Mouse (Mus musculus) liver, embryonic 15.5 days (tissue): Measurements from ENCODE around the gene Mosmo. TPM values are rescaled to one million over a fixed set of nuclear protein-coding genes. Genes with fewer than 3 reads are reported as not detected.
A peak's percentile ranks its signal among the peaks of the same experiment; 100 is the strongest.

Experiments
- ATAC-seq: fragments of 200-750 bp; cut with Nextera tagmentation; 2 replicates; pipeline ENCODE4 v1.8.0; 2017; ENCODE audit warnings: moderate number of reproducible peaks, mild to moderate bottlenecking, moderate library complexity; ENCODE audit not compliant: insufficient read depth
- H3K27ac ChIP-seq: fragments of 300-500 bp; sonication (generic); replicated peaks from 2 replicates; pipeline ENCODE4 v1.5.1; 2015; ENCODE audit warnings: mild to moderate bottlenecking, inconsistent platforms
- H3K27me3 ChIP-seq: fragments of 300-500 bp; sonication (generic); 2 replicates; pipeline ENCODE4 v1.6.1; 2015; ENCODE audit warnings: mild to moderate bottlenecking, inconsistent platforms
- H3K36me3 ChIP-seq: fragments of 300-500 bp; sonication (generic); replicated peaks from 2 replicates; pipeline ENCODE4 v1.6.1; 2015; ENCODE audit warnings: moderate library complexity, mild to moderate bottlenecking, inconsistent platforms
- H3K4me1 ChIP-seq: fragments of 300-500 bp; sonication (generic); replicated peaks from 2 replicates; pipeline ENCODE4 v1.6.1; 2015; ENCODE audit warnings: inconsistent platforms
- H3K4me2 ChIP-seq: fragments of 300-500 bp; sonication (generic); 2 replicates; pipeline ENCODE4 v1.6.1; 2015; ENCODE audit warnings: moderate library complexity, mild to moderate bottlenecking, inconsistent platforms
- H3K4me3 ChIP-seq: fragments of 300-500 bp; sonication (generic); replicated peaks from 2 replicates; pipeline ENCODE4 v1.5.1; 2015; ENCODE audit warnings: mild to moderate bottlenecking, inconsistent platforms
- H3K9ac ChIP-seq: fragments of 300-500 bp; sonication (generic); 2 replicates; pipeline ENCODE4 v1.6.1; 2015; ENCODE audit warnings: moderate library complexity, mild to moderate bottlenecking, inconsistent platforms
- H3K9me3 ChIP-seq: fragments of 300-500 bp; sonication (generic); replicated peaks from 2 replicates; pipeline ENCODE4 v1.6.1; 2016; ENCODE audit warnings: inconsistent platforms
- WGBS: fragments of 180-500 bp; shearing (Covaris S2); methylation state at CpG from one replicate; pipeline ENCODE4 v1.1.7; 2015; ENCODE audit warnings: mixed read lengths; ENCODE audit not compliant: insufficient replicate concordance; 5-methylcytosine and 5-hydroxymethylcytosine counted together
- polyA plus RNA-seq: library from polyadenylated mRNA; unstranded; fragments of >200 nt; fragmentation: Nextera tagmentation; extraction: Ambion mirVana; gene quantifications from 2 replicates; pipeline ENCODE4 v1.2.1, GENCODE M21; 2015

The Mosmo gene
- polyA plus RNA-seq, 1 experiment from 2014 or later, result 7.4 TPM

- ATAC-seq, result no peak
- no peaks in the 10 kb centered on the region for H3K9me3 ChIP-seq
- 50% methylated on average over 2 of the region's 2 CpGs for WGBS
Observed at GRCm38 (mm10) chr7:120671271-120671670, 6.1 kb upstream of the Mosmo start.

DNA sequence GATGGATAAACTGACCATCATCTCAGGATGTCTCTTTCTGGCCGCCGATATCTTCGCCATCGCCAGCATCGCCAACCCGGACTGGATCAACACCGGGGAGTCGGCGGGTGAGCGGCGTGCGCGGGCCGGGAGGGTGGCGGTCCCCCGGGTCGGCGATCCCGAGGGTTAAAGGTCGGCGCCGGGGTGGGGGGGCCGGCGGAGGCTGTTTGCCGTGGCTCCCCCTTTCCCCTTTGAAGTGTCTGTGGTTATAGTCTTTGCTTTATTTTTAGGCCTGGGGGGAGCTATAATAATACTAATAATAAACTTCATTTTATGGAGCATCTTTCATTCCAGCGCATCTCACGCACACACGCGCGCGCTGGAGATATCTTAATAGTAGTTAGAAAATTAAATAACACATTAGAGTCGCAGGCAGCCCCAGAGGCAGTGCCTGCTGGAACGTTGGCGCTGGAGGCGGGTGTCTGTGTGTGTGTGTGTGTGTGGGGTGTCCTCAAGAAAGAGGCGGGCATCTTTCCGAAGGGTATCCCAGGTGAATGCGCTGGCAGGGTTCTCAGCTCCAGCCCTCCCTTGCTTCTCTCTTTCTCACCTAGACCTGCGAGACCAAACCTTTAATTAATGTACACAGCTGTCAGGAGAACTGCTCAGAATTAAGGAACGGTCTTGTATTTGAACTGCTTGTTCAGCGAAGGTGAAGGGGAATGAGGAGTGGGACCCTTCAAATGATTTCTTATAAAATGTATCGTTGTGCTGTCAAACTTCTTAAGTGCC lies 530 bp downstream of the Mosmo start:
- no peaks in the 10 kb centered on the region for H3K36me3 ChIP-seq
- H3K4me2 ChIP-seq, result peak overlapping the region; percentile 82
- no peaks in the 10 kb centered on the region for H3K9me3 ChIP-seq
- peaks cover 60% of the 10 kb centered on the region for H3K4me1 ChIP-seq
- peak; percentile 75 for ATAC-seq
- peak overlapping the region; percentile 77 for H3K9ac ChIP-seq
- H3K4me3 ChIP-seq, result peak overlapping the region; percentile 90
- H3K27me3 ChIP-seq, result no peaks in the 10 kb centered on the region
- peak overlapping the region; percentile 78 for H3K27ac ChIP-seq
- WGBS, result 1% methylated on average over 42 of the region's 42 CpGs

More at GRCm38 (mm10) chr7:120671271-120671670, 6.1 kb upstream of the Mosmo start:
- 0 out of 2 replicates have a peak, but pooled peaks cover 8% of the 10 kb centered on the region for H3K27me3 ChIP-seq
- no peaks in the 10 kb centered on the region for H3K36me3 ChIP-seq
- H3K4me1 ChIP-seq, result peaks cover 6% of the 10 kb centered on the region; the same call in 1 of the 2 replicates
- no peak overlapping the region for H3K4me3 ChIP-seq
- H3K9ac ChIP-seq, result no peak overlapping the region
- H3K4me2 ChIP-seq, result no peak overlapping the region
- no peak overlapping the region for H3K27ac ChIP-seq

DNA sequence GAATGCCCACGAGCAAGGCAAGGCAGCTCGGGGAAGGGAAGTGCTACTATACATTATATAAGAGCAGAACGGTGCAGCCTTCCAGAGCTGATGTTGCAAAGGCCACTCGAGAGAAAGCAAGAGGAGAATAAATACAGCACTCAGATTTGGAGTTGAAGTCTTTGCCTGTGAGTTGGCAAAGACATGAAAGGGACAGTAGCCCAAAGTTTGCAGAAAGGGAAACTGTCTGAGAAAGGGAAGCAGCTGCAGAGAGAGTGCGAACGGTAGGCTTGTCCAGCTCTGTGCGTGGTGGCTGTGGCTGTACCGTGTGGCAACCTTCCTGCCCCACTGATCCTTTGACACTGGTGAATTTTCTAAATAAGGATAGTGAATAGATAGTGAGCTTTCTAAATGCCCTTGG lies 1.6 kb downstream of the Mosmo start:
- H3K4me3 ChIP-seq, result peak overlapping the region; percentile 90
- no peak overlapping the region for H3K27ac ChIP-seq
- WGBS, result 18% methylated on average over 8 of the region's 8 CpGs
- H3K4me2 ChIP-seq, result peak overlapping the region; percentile 82
- H3K36me3 ChIP-seq, result no peaks in the 10 kb centered on the region
- H3K9ac ChIP-seq, result peak overlapping the region; percentile 6; the same call in 1 of the 2 replicates
- no peak for ATAC-seq
- H3K9me3 ChIP-seq, result no peaks in the 10 kb centered on the region
- H3K4me1 ChIP-seq, result peaks cover 60% of the 10 kb centered on the region
- H3K27me3 ChIP-seq, result no peaks in the 10 kb centered on the region

- no peak overlapping the region for H3K27ac ChIP-seq
- ATAC-seq, result no peak
- H3K9ac ChIP-seq, result no peak overlapping the region
- no peak overlapping the region for H3K4me2 ChIP-seq
- H3K36me3 ChIP-seq, result no peaks in the 10 kb centered on the region
- H3K9me3 ChIP-seq, result no peaks in the 10 kb centered on the region
- peaks cover 53% of the 10 kb centered on the region for H3K4me1 ChIP-seq
- H3K27me3 ChIP-seq, result no peaks in the 10 kb centered on the region
- no peak overlapping the region for H3K4me3 ChIP-seq
- 25% methylated on average over 4 of the region's 4 CpGs for WGBS
Observed at GRCm38 (mm10) chr7:120682002-120682401, 4.6 kb downstream of the Mosmo start.

DNA sequence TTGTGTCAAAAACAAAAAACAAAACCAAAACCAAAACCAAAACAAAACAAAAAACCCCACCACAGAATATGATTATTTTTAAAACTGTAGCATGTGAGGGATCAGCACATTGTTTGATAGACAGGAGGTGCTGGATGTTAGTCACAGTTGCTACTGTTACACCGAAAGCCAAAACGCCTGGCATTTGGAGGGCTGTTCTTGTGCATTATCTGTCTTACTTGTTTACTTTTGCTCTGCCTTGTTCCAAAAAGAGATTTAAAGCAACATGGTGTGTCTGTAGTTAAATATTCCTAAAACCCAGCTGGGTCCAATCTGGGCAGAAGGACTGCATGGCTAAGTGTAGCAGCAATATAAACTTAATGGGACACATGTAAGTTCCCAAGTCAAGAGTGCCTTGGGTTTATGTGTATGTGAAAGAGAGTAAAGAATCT lies 7.3 kb downstream of the Mosmo start:
- Histone ChIP-seq H3K27ac (no peak overlapping the region), H3K9ac (no peak overlapping the region), H3K4me3 (no peak overlapping the region), H3K4me1 (peaks cover 32% of the 10 kb centered on the region), H3K27me3 (no peaks in the 10 kb centered on the region), H3K36me3 (no peaks in the 10 kb centered on the region), H3K9me3 (no peaks in the 10 kb centered on the region), H3K4me2 (no peak overlapping the region)
- no peak for ATAC-seq
- 68% methylated on average over 2 of the region's 2 CpGs for WGBS

DNA sequence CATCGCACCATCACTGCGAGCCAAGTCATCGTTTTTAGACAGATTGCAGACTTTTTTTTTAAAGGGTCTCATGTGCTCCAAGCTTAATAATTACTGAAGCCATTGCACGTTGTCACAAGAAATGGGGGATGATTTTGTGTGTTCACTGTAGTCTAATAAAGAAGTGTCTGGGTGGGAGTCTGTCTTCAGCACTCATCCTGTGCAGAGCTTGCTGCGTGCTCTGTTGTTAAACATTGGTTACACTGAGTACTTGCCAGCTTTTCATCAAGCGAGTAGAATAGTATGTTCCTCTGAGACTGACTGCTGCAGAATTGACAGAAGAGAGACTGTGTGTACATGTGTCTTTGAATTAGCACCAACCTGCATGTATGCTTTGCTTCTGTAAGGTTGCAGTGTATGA lies 7.8 kb downstream of the Mosmo start:
- Histone ChIP-seq H3K9ac (no peak overlapping the region), H3K4me2 (no peak overlapping the region), H3K36me3 (no peaks in the 10 kb centered on the region), H3K27me3 (no peaks in the 10 kb centered on the region), H3K27ac (no peak overlapping the region), H3K4me1 (peaks cover 28% of the 10 kb centered on the region), H3K4me3 (no peak overlapping the region), H3K9me3 (no peaks in the 10 kb centered on the region)
- ATAC-seq, result no peak
- 75% methylated on average over 6 of the region's 6 CpGs for WGBS

GRCm38 (mm10) chr7:120690634-120691033 lies 13.2 kb downstream of the Mosmo start:
- no peak overlapping the region for H3K4me2 ChIP-seq
- no peaks in the 10 kb centered on the region for H3K9me3 ChIP-seq
- H3K9ac ChIP-seq, result no peak overlapping the region
- ATAC-seq, result no peak
- H3K27ac ChIP-seq, result no peak overlapping the region
- no peak overlapping the region for H3K4me3 ChIP-seq
- 69% methylated on average over 4 of the region's 4 CpGs for WGBS
- H3K27me3 ChIP-seq, result no peaks in the 10 kb centered on the region
- peaks cover 6% of the 10 kb centered on the region for H3K4me1 ChIP-seq
- peaks cover 6% of the 10 kb centered on the region; the same call in 1 of the 2 replicates for H3K36me3 ChIP-seq

GRCm38 (mm10) chr7:120693831-120694375 lies 16.5 kb downstream of the Mosmo start:
- H3K27ac ChIP-seq, result no peak overlapping the region
- no peaks in the 10 kb centered on the region for H3K27me3 ChIP-seq
- no peaks in the 10 kb centered on the region for H3K9me3 ChIP-seq
- peaks cover 14% of the 10 kb centered on the region for H3K4me1 ChIP-seq
- no peak for ATAC-seq
- no peak overlapping the region for H3K4me2 ChIP-seq
- WGBS, result 88% methylated on average over 5 of the region's 5 CpGs
- H3K9ac ChIP-seq, result no peak overlapping the region
- peaks cover 6% of the 10 kb centered on the region; the same call in 1 of the 2 replicates for H3K36me3 ChIP-seq
- no peak overlapping the region for H3K4me3 ChIP-seq

- Histone ChIP-seq H3K4me1 (peaks cover 23% of the 10 kb centered on the region), H3K4me3 (no peak overlapping the region), H3K27ac (no peak overlapping the region), H3K27me3 (no peaks in the 10 kb centered on the region), H3K4me2 (no peak overlapping the region), H3K9ac (no peak overlapping the region), H3K9me3 (no peaks in the 10 kb centered on the region), H3K36me3 (peaks cover 6% of the 10 kb centered on the region; the same call in 1 of the 2 replicates)
- WGBS, result 57% methylated on average over 6 of the region's 6 CpGs
- no peak for ATAC-seq
Observed at GRCm38 (mm10) chr7:120695196-120695595, 17.8 kb downstream of the Mosmo start.

GRCm38 (mm10) chr7:120695641-120696040 lies 18.2 kb downstream of the Mosmo start:
- H3K9me3 ChIP-seq, result no peaks in the 10 kb centered on the region
- H3K36me3 ChIP-seq, result peaks cover 6% of the 10 kb centered on the region; the same call in 1 of the 2 replicates
- H3K27me3 ChIP-seq, result no peaks in the 10 kb centered on the region
- peak overlapping the region; percentile 13; the same call in 1 of the 2 replicates for H3K4me2 ChIP-seq
- H3K4me1 ChIP-seq, result peaks cover 23% of the 10 kb centered on the region
- no peak overlapping the region for H3K9ac ChIP-seq
- WGBS, result 7% methylated on average over 1 of the region's 1 CpGs
- no peak overlapping the region for H3K4me3 ChIP-seq
- H3K27ac ChIP-seq, result no peak overlapping the region
- no peak for ATAC-seq

GRCm38 (mm10) chr7:120696331-120696730 lies 18.9 kb downstream of the Mosmo start:
- no peak overlapping the region for H3K9ac ChIP-seq
- no peaks in the 10 kb centered on the region for H3K9me3 ChIP-seq
- no peak overlapping the region for H3K4me2 ChIP-seq
- ATAC-seq, result no peak
- WGBS, result 87% methylated on average over 2 of the region's 2 CpGs
- H3K27ac ChIP-seq, result no peak overlapping the region
- peaks cover 23% of the 10 kb centered on the region for H3K4me1 ChIP-seq
- H3K36me3 ChIP-seq, result peaks cover 6% of the 10 kb centered on the region; the same call in 1 of the 2 replicates
- H3K27me3 ChIP-seq, result no peaks in the 10 kb centered on the region
- no peak overlapping the region for H3K4me3 ChIP-seq
